Mouse (Mus musculus): Measurements from ENCODE around the gene Gm30083.

- TF ChIP-seq POLR2A (IDR thresholded peaks at IDR 0.05; ENCODE audit: low read depth, low read length): no peak
- no peak for TF ChIP-seq CTCF (IDR thresholded peaks at IDR 0.05; ENCODE audit: extremely low read depth, insufficient read length, insufficient replicate concordance, low read depth, low read length)
Observed at GRCm38 (mm10) chr14:33953761-33954160, 61.2 kb downstream of the Gm30083 start, which contains the start of gene Rbp3.
